Mouse (Mus musculus) megakaryocyte, embryonic 14.5 days (primary cell): ENCODE results near the gene a.

Source experiments
- FLI1 ChIP-seq: IDR thresholded peaks from 2 replicates; pipeline ENCODE4 v1.6.1; 2012; ENCODE audit warnings: low read length, inconsistent platforms, mixed read lengths
- GATA1 ChIP-seq: IDR thresholded peaks from 3 replicates; pipeline ENCODE4 v1.6.1; 2012; ENCODE audit warnings: mixed read lengths, low read length, inconsistent platforms, borderline replicate concordance

- TF ChIP-seq FLI1 (no peak), GATA1 (no peak)
These were observed 48.0 kb upstream of the a start for GRCm38 (mm10) chr2:154742911-154743819.
